Mouse (Mus musculus): Measurements from ENCODE around the gene Map4k3. TPM values are rescaled to one million over a fixed set of nuclear protein-coding genes. Genes with fewer than 3 reads are reported as not detected.
"Not testable (repeated sequence)": the region's sequence is repeated elsewhere in the genome, so short reads cannot be mapped to it uniquely, and the experiment has no call there.

The Map4k3 gene
- polyA plus RNA-seq, 1 experiment from 2014 or later = 17.6 TPM

GRCm38 (mm10) chr17:80564611-80564924, 163.7 kb downstream of the Map4k3 start:
- 69% methylated on average over 3 of the region's 3 CpGs for WGBS
- no peak overlapping the region for H3K27ac ChIP-seq
- peak; percentile 6 for DNase-seq (ENCODE audit: low spot score)

GRCm38 (mm10) chr17:80563762-80564610, 164.3 kb downstream of the Map4k3 start:
- not testable (repeated sequence) for H3K36me3 ChIP-seq; H3K27me3 ChIP-seq (ENCODE audit: insufficient read depth, poor library complexity, severe bottlenecking); H3K4me1 ChIP-seq; H3K9me3 ChIP-seq; H3K4me3 ChIP-seq; H3K27ac ChIP-seq
- peak; percentile 66 for DNase-seq (ENCODE audit: low spot score)
- 92% methylated on average over 27 of the region's 27 CpGs for WGBS

More at GRCm38 (mm10) chr17:80564611-80564924, 163.7 kb downstream of the Map4k3 start:
- Histone ChIP-seq H3K27me3 (ENCODE audit: insufficient read depth, poor library complexity, severe bottlenecking) (no peaks in the 10 kb centered on the region), H3K4me1 (no peaks in the 10 kb centered on the region), H3K9me3 (peaks cover 5% of the 10 kb centered on the region; the same call in 1 of the 2 replicates), H3K4me3 (no peak overlapping the region), H3K36me3 (no peaks in the 10 kb centered on the region)

GRCm38 (mm10) chr17:80562792-80563191, 165.5 kb downstream of the Map4k3 start:
- H3K27ac ChIP-seq = no peak overlapping the region
- H3K9me3 ChIP-seq = peaks cover 5% of the 10 kb centered on the region; the same call in 1 of the 2 replicates
- no peaks in the 10 kb centered on the region for H3K36me3 ChIP-seq
- H3K4me3 ChIP-seq = no peak overlapping the region
- DNase-seq (ENCODE audit: low spot score) = peak; percentile 28
- H3K27me3 ChIP-seq (ENCODE audit: insufficient read depth, poor library complexity, severe bottlenecking) = no peaks in the 10 kb centered on the region
- 53% methylated on average over 5 of the region's 5 CpGs for WGBS
- H3K4me1 ChIP-seq = peaks cover 6% of the 10 kb centered on the region; the same call in 1 of the 2 replicates

- Histone ChIP-seq H3K4me1 (peaks cover 6% of the 10 kb centered on the region; the same call in 1 of the 2 replicates), H3K36me3 (no peaks in the 10 kb centered on the region), H3K27me3 (ENCODE audit: insufficient read depth, poor library complexity, severe bottlenecking) (no peaks in the 10 kb centered on the region), H3K27ac (no peak overlapping the region), H3K9me3 (peaks cover 5% of the 10 kb centered on the region; the same call in 1 of the 2 replicates), H3K4me3 (peak overlapping the region; percentile 15; the same call in 1 of the 2 replicates)
- DNase-seq (ENCODE audit: low spot score) = peak; percentile 86
- 22% methylated on average over 12 of the region's 12 CpGs for WGBS
Measured at GRCm38 (mm10) chr17:80560669-80561401, 167.4 kb downstream of the Map4k3 start.

GRCm38 (mm10) chr17:80559745-80560144, 168.5 kb downstream of the Map4k3 start:
- Histone ChIP-seq H3K27ac (no peak overlapping the region), H3K27me3 (ENCODE audit: insufficient read depth, poor library complexity, severe bottlenecking) (no peaks in the 10 kb centered on the region), H3K9me3 (no peaks in the 10 kb centered on the region), H3K36me3 (no peaks in the 10 kb centered on the region), H3K4me1 (peaks cover 6% of the 10 kb centered on the region; the same call in 1 of the 2 replicates), H3K4me3 (no peak overlapping the region)
- DNase-seq (ENCODE audit: low spot score) = no peak
- WGBS = 80% methylated on average over 4 of the region's 4 CpGs

- 0 out of 2 replicates have a peak overlapping the region, but pooled peaks have one; percentile 18 for H3K4me3 ChIP-seq
- no peaks in the 10 kb centered on the region for H3K9me3 ChIP-seq
- peaks cover 6% of the 10 kb centered on the region for H3K4me1 ChIP-seq
- H3K27me3 ChIP-seq (ENCODE audit: insufficient read depth, poor library complexity, severe bottlenecking) = no peaks in the 10 kb centered on the region
- no peak for DNase-seq (ENCODE audit: low spot score)
- peak overlapping the region; percentile 25; the same call in 1 of the 2 replicates for H3K27ac ChIP-seq
- WGBS = 37% methylated on average over 11 of the region's 11 CpGs
- no peaks in the 10 kb centered on the region for H3K36me3 ChIP-seq
Measured at GRCm38 (mm10) chr17:80559050-80559449, 169.2 kb downstream of the Map4k3 start.

- no peaks in the 10 kb centered on the region for H3K36me3 ChIP-seq
- no peak for DNase-seq (ENCODE audit: low spot score)
- H3K4me1 ChIP-seq = peaks cover 6% of the 10 kb centered on the region
- 0 out of 2 replicates have a peak overlapping the region, but pooled peaks have one; percentile 18 for H3K4me3 ChIP-seq
- WGBS = 75% methylated on average over 14 of the region's 14 CpGs
- H3K27ac ChIP-seq = peak overlapping the region; percentile 25
- no peaks in the 10 kb centered on the region for H3K9me3 ChIP-seq
- no peaks in the 10 kb centered on the region for H3K27me3 ChIP-seq (ENCODE audit: insufficient read depth, poor library complexity, severe bottlenecking)
Measured at GRCm38 (mm10) chr17:80558583-80558982, 169.7 kb downstream of the Map4k3 start.

GRCm38 (mm10) chr17:80557461-80557860, 170.8 kb downstream of the Map4k3 start:
- Histone ChIP-seq H3K36me3 (no peaks in the 10 kb centered on the region), H3K4me1 (peaks cover 6% of the 10 kb centered on the region), H3K27ac (no peak overlapping the region), H3K4me3 (no peak overlapping the region), H3K9me3 (no peaks in the 10 kb centered on the region), H3K27me3 (ENCODE audit: insufficient read depth, poor library complexity, severe bottlenecking) (no peaks in the 10 kb centered on the region)
- WGBS = 92% methylated on average over 5 of the region's 5 CpGs
- peak; percentile 62 for DNase-seq (ENCODE audit: low spot score)

- H3K27me3 ChIP-seq (ENCODE audit: insufficient read depth, poor library complexity, severe bottlenecking) = no peaks in the 10 kb centered on the region
- H3K4me1 ChIP-seq = peaks cover 3% of the 10 kb centered on the region
- DNase-seq (ENCODE audit: low spot score) = peak; percentile 89
- 6% methylated on average over 35 of the region's 35 CpGs for WGBS
- H3K27ac ChIP-seq = peak overlapping the region; percentile 89
- no peaks in the 10 kb centered on the region for H3K36me3 ChIP-seq
- no peaks in the 10 kb centered on the region for H3K9me3 ChIP-seq
- peak overlapping the region; percentile 74 for H3K4me3 ChIP-seq
Measured at GRCm38 (mm10) chr17:80553318-80554270, 174.7 kb downstream of the Map4k3 start.

GRCm38 (mm10) chr17:80552653-80553052, 175.6 kb downstream of the Map4k3 start:
- Histone ChIP-seq H3K27me3 (ENCODE audit: insufficient read depth, poor library complexity, severe bottlenecking) (no peaks in the 10 kb centered on the region), H3K27ac (peak overlapping the region; percentile 89; the same call in 1 of the 2 replicates), H3K4me3 (no peak overlapping the region), H3K4me1 (no peaks in the 10 kb centered on the region; the same call in 1 of the 2 replicates), H3K36me3 (no peaks in the 10 kb centered on the region), H3K9me3 (no peaks in the 10 kb centered on the region)
- no peak for DNase-seq (ENCODE audit: low spot score)
- 79% methylated on average over 4 of the region's 4 CpGs for WGBS

- WGBS = 78% methylated on average over 15 of the region's 15 CpGs
- Histone ChIP-seq H3K27me3 (ENCODE audit: insufficient read depth, poor library complexity, severe bottlenecking) (no peaks in the 10 kb centered on the region), H3K9me3 (no peaks in the 10 kb centered on the region), H3K27ac (no peak overlapping the region), H3K4me3 (no peak overlapping the region), H3K4me1 (no peaks in the 10 kb centered on the region; the same call in 1 of the 2 replicates), H3K36me3 (no peaks in the 10 kb centered on the region)
- DNase-seq (ENCODE audit: low spot score) = peak; percentile 65
Measured at GRCm38 (mm10) chr17:80550981-80551380, 177.3 kb downstream of the Map4k3 start.

GRCm38 (mm10) chr17:80546846-80547245, 181.4 kb downstream of the Map4k3 start:
- WGBS = 85% methylated on average over 2 of the region's 2 CpGs
- H3K9me3 ChIP-seq = no peaks in the 10 kb centered on the region
- DNase-seq (ENCODE audit: low spot score) = peak; percentile 66

More at GRCm38 (mm10) chr17:80546846-80547245, 181.4 kb downstream of the Map4k3 start:
- Histone ChIP-seq H3K4me3 (no peak overlapping the region), H3K4me1 (no peaks in the 10 kb centered on the region), H3K27me3 (ENCODE audit: insufficient read depth, poor library complexity, severe bottlenecking) (no peaks in the 10 kb centered on the region), H3K27ac (no peak overlapping the region), H3K36me3 (no peaks in the 10 kb centered on the region)
